Mouse (Mus musculus): ENCODE results near the gene Cd276. TPM values are rescaled to one million over a fixed set of nuclear protein-coding genes. Genes with fewer than 3 reads are reported as not detected.

The Cd276 gene
- polyA plus RNA-seq, 1 experiment from 2014 or later = 59.5 TPM

DNA sequence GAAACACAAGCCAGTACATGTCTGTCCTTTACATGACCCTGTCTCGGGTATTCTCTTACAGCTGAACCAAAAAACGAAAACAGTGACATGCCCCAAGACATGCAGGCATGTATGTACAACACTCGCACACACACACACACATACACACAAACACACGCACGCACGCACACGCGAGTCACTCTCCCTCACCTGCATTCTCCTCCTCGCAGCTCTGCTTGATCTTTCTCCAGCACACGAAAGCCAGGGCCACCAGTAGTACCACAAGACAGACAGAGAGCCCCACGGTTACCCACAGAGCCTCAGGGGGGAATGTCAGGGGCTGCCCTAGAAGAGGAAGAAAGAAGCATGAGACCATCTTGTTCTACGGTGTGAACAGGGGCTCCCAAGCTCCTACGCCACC is 24.8 kb downstream of the Cd276 start:
- H3K4me3 ChIP-seq (ENCODE audit: low read depth, low read length) = no peak overlapping the region
- no peak for DNase-seq (ENCODE audit: low spot score)
- H3K9ac ChIP-seq (ENCODE audit: low read length) = no peak overlapping the region
- H3K36me3 ChIP-seq (ENCODE audit: control insufficient read depth, insufficient read depth, low read length) = peaks cover 2% of the 10 kb centered on the region; the same call in 1 of the 2 replicates
- no peaks in the 10 kb centered on the region for H3K27me3 ChIP-seq (ENCODE audit: control insufficient read depth, insufficient read depth, low read length)
- no peaks in the 10 kb centered on the region for H3K9me3 ChIP-seq (ENCODE audit: control insufficient read depth, low read length)
- no peak overlapping the region for H3K27ac ChIP-seq (replicated peaks; ENCODE audit: low read depth, low read length)
- ATAC-seq (ENCODE audit: insufficient number of reproducible peaks, low FRiP score, low TSS enrichment, low read depth) = no peak
- WGBS = 88% methylated on average over 13 of the region's 13 CpGs
- no peak overlapping the region for H3K4me2 ChIP-seq (ENCODE audit: low read depth, severe bottlenecking)
- H3K4me1 ChIP-seq (ENCODE audit: control insufficient read depth, insufficient read depth, low read length) = no peaks in the 10 kb centered on the region

DNA sequence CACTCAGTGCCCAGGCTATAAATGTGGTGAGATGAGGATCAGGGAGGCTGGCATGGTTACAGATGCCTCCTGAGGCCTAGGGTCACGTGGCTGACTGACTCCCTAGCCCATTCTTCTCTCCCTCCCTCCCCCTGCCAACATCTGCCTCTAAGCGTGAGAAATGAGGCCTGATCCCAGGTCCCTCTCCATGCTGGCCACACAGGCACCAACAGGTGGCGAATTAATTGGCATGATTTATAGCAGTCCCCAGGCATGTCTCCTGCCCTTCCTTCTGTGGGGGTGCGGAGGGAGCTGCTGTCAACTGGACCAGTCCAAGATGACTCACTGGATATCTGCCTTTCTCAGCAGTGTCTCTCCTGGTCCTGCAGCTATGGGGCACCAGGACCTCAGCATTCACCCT is 27.4 kb downstream of the Cd276 start:
- no peak for DNase-seq (ENCODE audit: low spot score)
- Histone ChIP-seq H3K36me3 (ENCODE audit: control insufficient read depth, insufficient read depth, low read length) (no peaks in the 10 kb centered on the region; the same call in 1 of the 2 replicates), H3K4me2 (ENCODE audit: low read depth, severe bottlenecking) (no peak overlapping the region), H3K4me3 (ENCODE audit: low read depth, low read length) (no peak overlapping the region), H3K9ac (ENCODE audit: low read length) (no peak overlapping the region), H3K27ac (replicated peaks; ENCODE audit: low read depth, low read length) (no peak overlapping the region), H3K27me3 (ENCODE audit: control insufficient read depth, insufficient read depth, low read length) (no peaks in the 10 kb centered on the region), H3K4me1 (ENCODE audit: control insufficient read depth, insufficient read depth, low read length) (no peaks in the 10 kb centered on the region), H3K9me3 (ENCODE audit: control insufficient read depth, low read length) (no peaks in the 10 kb centered on the region)
- no peak for ATAC-seq (ENCODE audit: insufficient number of reproducible peaks, low FRiP score, low TSS enrichment, low read depth)
- WGBS = 44% methylated on average over 4 of the region's 4 CpGs

DNA sequence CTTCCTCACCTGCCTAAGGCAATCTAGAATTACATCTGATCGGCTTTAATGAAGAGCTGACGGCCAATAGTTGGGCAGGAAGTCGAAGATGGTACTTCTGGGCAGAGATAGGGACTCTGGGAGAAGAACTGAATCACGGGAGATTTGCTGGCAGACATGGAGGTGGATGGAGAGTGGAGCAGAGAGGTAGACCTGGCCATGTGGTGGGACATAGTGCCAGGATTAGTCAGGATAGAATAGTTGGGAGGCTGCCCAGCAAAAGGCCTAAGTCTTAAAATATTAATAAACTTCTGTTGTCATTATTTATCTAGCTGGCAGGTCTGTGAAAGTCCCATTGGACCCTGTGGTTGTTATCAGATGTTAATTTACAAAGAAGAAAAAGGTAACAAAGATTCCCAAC is 30.1 kb downstream of the Cd276 start:
- H3K9me3 ChIP-seq (ENCODE audit: control insufficient read depth, low read length) = no peaks in the 10 kb centered on the region
- WGBS = 91% methylated on average over 4 of the region's 4 CpGs
- no peaks in the 10 kb centered on the region; the same call in 1 of the 2 replicates for H3K36me3 ChIP-seq (ENCODE audit: control insufficient read depth, insufficient read depth, low read length)
- H3K27me3 ChIP-seq (ENCODE audit: control insufficient read depth, insufficient read depth, low read length) = no peaks in the 10 kb centered on the region
- DNase-seq (ENCODE audit: low spot score) = no peak
- H3K4me2 ChIP-seq (ENCODE audit: low read depth, severe bottlenecking) = no peak overlapping the region
- H3K4me3 ChIP-seq (ENCODE audit: low read depth, low read length) = no peak overlapping the region
- H3K4me1 ChIP-seq (ENCODE audit: control insufficient read depth, insufficient read depth, low read length) = no peaks in the 10 kb centered on the region
- H3K27ac ChIP-seq (replicated peaks; ENCODE audit: low read depth, low read length) = no peak overlapping the region
- no peak for ATAC-seq (ENCODE audit: insufficient number of reproducible peaks, low FRiP score, low TSS enrichment, low read depth)
- H3K9ac ChIP-seq (ENCODE audit: low read length) = no peak overlapping the region

DNA sequence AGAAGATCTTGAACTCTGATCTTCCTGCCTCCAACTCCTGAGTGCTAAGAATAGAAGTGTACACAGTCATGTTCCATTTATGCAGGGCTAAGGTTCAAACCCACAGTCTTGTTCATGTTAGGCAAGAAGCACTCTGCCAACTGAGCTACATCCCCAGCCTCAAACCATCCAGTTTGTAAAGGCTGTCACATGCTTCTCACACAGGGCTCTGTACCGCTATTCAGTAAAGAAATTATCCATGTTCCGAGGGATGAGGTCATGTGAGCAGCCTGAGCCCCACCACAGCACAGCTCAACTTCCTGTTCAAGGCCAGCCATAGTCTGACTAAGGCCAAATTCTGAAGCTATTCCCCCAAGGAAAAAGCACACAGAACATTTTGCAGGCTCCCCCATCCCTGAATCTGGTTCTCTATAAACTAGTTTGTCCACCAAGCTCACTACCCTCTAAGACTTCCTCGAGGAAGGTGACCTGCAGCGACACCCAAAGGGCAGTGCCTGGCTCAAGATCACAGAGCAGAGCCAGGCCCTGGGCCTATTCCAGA is 33.3 kb downstream of the Cd276 start:
- peaks cover 10% of the 10 kb centered on the region; the same call in 1 of the 2 replicates for H3K4me1 ChIP-seq (ENCODE audit: control insufficient read depth, insufficient read depth, low read length)
- H3K36me3 ChIP-seq (ENCODE audit: control insufficient read depth, insufficient read depth, low read length) = no peaks in the 10 kb centered on the region; the same call in 1 of the 2 replicates
- H3K27ac ChIP-seq (replicated peaks; ENCODE audit: low read depth, low read length) = no peak overlapping the region
- no peaks in the 10 kb centered on the region for H3K9me3 ChIP-seq (ENCODE audit: control insufficient read depth, low read length)
- 60% methylated on average over 4 of the region's 4 CpGs for WGBS
- DNase-seq (ENCODE audit: low spot score) (no peak), ATAC-seq (ENCODE audit: insufficient number of reproducible peaks, low FRiP score, low TSS enrichment, low read depth) (no peak)
- H3K9ac ChIP-seq (ENCODE audit: low read length) = no peak overlapping the region
- no peak overlapping the region for H3K4me2 ChIP-seq (ENCODE audit: low read depth, severe bottlenecking)
- no peak overlapping the region for H3K4me3 ChIP-seq (ENCODE audit: low read depth, low read length)
- H3K27me3 ChIP-seq (ENCODE audit: control insufficient read depth, insufficient read depth, low read length) = no peaks in the 10 kb centered on the region

DNA sequence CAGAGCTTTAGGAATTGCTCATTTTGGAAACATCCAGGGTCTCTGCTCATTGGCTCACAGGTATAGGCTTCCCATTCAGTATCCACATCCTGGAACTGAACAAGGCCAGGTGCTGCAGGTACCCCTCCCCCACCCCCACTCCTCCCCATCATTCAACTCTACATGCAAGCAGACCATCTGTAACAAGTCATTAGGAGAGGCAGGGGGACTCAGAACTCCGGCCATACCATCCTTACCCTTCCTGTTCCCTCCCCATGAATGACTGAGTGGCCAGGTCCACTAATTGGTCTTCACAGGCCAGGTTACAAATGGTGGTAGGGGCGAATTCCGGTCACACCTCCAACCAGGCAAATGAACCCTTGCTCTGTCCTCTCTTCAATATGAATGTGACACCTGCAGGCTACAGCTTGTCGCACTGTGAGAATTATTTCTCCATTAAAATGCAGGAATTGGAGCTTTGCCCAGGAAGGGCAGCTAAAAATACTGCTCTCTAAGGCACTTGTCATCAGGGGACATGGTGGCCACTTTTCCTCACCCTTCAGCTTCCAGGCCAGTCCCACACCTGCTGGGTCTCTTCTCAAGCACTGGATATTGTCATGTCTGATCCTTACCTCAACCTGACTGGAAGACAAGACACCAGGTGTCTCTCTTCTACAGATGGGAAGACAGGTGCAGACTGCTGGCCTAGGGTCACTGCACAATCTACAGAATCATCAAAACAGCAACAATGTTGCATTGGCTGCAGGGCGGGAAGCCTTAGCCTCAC is 34.2 kb downstream of the Cd276 start:
- no peak overlapping the region for H3K4me3 ChIP-seq (ENCODE audit: low read depth, low read length)
- no peak overlapping the region for H3K27ac ChIP-seq (replicated peaks; ENCODE audit: low read depth, low read length)
- no peaks in the 10 kb centered on the region for H3K27me3 ChIP-seq (ENCODE audit: control insufficient read depth, insufficient read depth, low read length)
- no peak overlapping the region for H3K4me2 ChIP-seq (ENCODE audit: low read depth, severe bottlenecking)
- H3K36me3 ChIP-seq (ENCODE audit: control insufficient read depth, insufficient read depth, low read length) = no peaks in the 10 kb centered on the region; the same call in 1 of the 2 replicates
- H3K4me1 ChIP-seq (ENCODE audit: control insufficient read depth, insufficient read depth, low read length) = peaks cover 10% of the 10 kb centered on the region; the same call in 1 of the 2 replicates
- 71% methylated on average over 5 of the region's 5 CpGs for WGBS
- DNase-seq (ENCODE audit: low spot score) (no peak), ATAC-seq (ENCODE audit: insufficient number of reproducible peaks, low FRiP score, low TSS enrichment, low read depth) (no peak)
- H3K9ac ChIP-seq (ENCODE audit: low read length) = no peak overlapping the region
- H3K9me3 ChIP-seq (ENCODE audit: control insufficient read depth, low read length) = no peaks in the 10 kb centered on the region

DNA sequence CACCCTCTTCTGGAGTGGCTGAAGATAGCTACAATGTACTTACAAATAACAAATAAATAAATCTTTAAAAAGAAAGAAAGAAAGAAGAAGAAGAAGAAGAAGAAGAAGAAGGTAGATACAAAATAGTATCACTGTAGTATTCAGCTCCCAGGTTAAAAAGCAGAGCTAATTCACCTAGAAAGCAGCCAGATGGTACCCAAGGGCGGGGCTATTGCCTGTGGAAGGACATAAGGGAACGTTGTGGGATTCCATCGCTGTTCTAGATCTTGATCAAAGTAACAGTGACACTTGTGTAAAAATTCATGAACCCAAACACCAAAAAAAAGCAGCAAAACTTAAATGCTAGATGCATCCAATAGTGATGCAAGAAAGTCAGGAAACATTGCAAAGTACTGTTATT is 35.3 kb downstream of the Cd276 start:
- 71% methylated on average over 3 of the region's 3 CpGs for WGBS
- no peak overlapping the region for H3K27ac ChIP-seq (replicated peaks; ENCODE audit: low read depth, low read length)
- ATAC-seq (ENCODE audit: insufficient number of reproducible peaks, low FRiP score, low TSS enrichment, low read depth) (no peak), DNase-seq (ENCODE audit: low spot score) (no peak)
- H3K9ac ChIP-seq (ENCODE audit: low read length) = no peak overlapping the region
- H3K4me3 ChIP-seq (ENCODE audit: low read depth, low read length) = no peak overlapping the region
- H3K4me1 ChIP-seq (ENCODE audit: control insufficient read depth, insufficient read depth, low read length) = peaks cover 10% of the 10 kb centered on the region; the same call in 1 of the 2 replicates
- H3K36me3 ChIP-seq (ENCODE audit: control insufficient read depth, insufficient read depth, low read length) = no peaks in the 10 kb centered on the region; the same call in 1 of the 2 replicates
- no peaks in the 10 kb centered on the region for H3K27me3 ChIP-seq (ENCODE audit: control insufficient read depth, insufficient read depth, low read length)
- no peaks in the 10 kb centered on the region for H3K9me3 ChIP-seq (ENCODE audit: control insufficient read depth, low read length)
- H3K4me2 ChIP-seq (ENCODE audit: low read depth, severe bottlenecking) = no peak overlapping the region

DNA sequence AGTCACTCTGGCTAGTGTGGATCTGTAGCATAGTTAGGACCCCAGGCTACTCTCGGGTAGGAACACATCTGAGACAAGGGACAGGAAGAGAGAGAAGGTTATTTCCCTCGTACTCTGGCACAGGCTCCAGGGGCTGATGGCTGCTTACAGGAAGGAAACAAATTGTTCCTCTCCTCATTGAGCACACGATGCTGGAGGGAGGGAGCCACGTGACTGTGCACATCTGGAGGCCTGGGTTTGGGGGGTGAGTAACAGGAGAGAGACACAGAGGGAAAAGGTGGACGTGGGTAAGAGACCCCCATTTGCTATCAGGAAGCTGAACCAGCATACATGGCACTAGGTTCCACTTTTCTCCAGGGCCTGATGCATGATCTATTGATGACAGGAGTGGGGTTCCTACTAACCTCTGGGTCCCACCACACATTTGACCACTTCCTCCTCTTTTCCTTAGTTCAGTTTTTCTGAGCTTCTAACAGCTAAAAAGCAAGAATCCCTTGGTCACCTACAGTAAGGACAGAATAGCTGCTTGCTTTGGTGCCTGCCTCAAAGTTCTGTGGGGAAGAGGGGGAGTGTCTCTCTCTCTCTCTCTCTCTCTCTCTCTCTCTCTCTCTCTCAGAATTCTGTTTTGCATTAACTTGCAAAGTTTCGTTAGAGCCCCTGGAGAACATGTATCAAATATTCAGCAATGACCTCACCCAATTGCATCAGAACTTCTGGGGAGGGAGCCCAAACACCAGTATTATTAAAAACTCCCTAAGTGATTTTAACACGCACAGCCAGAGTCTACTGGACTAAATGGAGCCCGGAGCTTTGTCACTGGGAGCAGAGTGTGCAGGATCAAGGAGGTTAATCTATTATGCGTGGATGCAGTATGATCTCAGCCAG is 37.1 kb downstream of the Cd276 start:
- H3K27ac ChIP-seq (replicated peaks; ENCODE audit: low read depth, low read length) = no peak overlapping the region
- 42% methylated on average over 9 of the region's 9 CpGs for WGBS
- no peaks in the 10 kb centered on the region for H3K9me3 ChIP-seq (ENCODE audit: control insufficient read depth, low read length)
- DNase-seq (ENCODE audit: low spot score) (no peak), ATAC-seq (ENCODE audit: insufficient number of reproducible peaks, low FRiP score, low TSS enrichment, low read depth) (no peak)
- no peaks in the 10 kb centered on the region for H3K36me3 ChIP-seq (ENCODE audit: control insufficient read depth, insufficient read depth, low read length)
- H3K4me3 ChIP-seq (ENCODE audit: low read depth, low read length) = no peak overlapping the region
- no peaks in the 10 kb centered on the region for H3K27me3 ChIP-seq (ENCODE audit: control insufficient read depth, insufficient read depth, low read length)
- H3K4me2 ChIP-seq (ENCODE audit: low read depth, severe bottlenecking) = no peak overlapping the region
- H3K9ac ChIP-seq (ENCODE audit: low read length) = no peak overlapping the region
- H3K4me1 ChIP-seq (ENCODE audit: control insufficient read depth, insufficient read depth, low read length) = peaks cover 10% of the 10 kb centered on the region; the same call in 1 of the 2 replicates

DNA sequence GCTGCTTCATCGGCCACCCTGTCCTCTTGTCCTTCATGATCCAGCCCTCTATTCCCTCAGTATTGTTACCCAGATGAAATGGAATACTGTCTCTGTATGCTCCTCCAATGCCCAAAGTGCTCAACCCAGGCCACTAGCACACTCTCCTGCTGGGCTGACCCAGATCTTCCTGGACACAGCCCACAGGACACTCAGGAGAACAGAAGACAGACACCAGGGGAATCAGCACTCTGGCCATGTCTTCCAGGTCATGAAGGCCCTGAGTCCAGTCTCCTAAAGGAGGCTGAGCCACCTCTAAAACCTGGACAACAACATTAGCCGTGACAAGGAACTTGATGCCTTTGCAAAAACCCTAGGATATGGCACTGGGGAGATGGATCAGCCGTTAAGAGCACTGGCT is 38.8 kb downstream of the Cd276 start:
- ATAC-seq (ENCODE audit: insufficient number of reproducible peaks, low FRiP score, low TSS enrichment, low read depth) (no peak), DNase-seq (ENCODE audit: low spot score) (no peak)
- Histone ChIP-seq H3K36me3 (ENCODE audit: control insufficient read depth, insufficient read depth, low read length) (no peaks in the 10 kb centered on the region), H3K4me3 (ENCODE audit: low read depth, low read length) (no peak overlapping the region), H3K4me2 (ENCODE audit: low read depth, severe bottlenecking) (no peak overlapping the region), H3K27me3 (ENCODE audit: control insufficient read depth, insufficient read depth, low read length) (no peaks in the 10 kb centered on the region), H3K9me3 (ENCODE audit: control insufficient read depth, low read length) (no peaks in the 10 kb centered on the region), H3K27ac (replicated peaks; ENCODE audit: low read depth, low read length) (no peak overlapping the region), H3K4me1 (ENCODE audit: control insufficient read depth, insufficient read depth, low read length) (peaks cover 10% of the 10 kb centered on the region; the same call in 1 of the 2 replicates), H3K9ac (ENCODE audit: low read length) (no peak overlapping the region)
- 81% methylated on average over 3 of the region's 3 CpGs for WGBS
